Mouse (Mus musculus) adrenal gland, postnatal 4 days (tissue): ENCODE measurements around the gene Abcc9. TPM values are rescaled to one million over a fixed set of nuclear protein-coding genes. Genes with fewer than 3 reads are reported as not detected.

ENCODE experiments used
- DNase-seq, 2 experiments: peaks; one replicate each; pipeline ENCODE4 v3.0.0; 2021 to 2022; ENCODE audit warnings: low spot score in 2 of 2, mixed read lengths in 2 of 2
- total RNA-seq, 2 experiments: library from RNA; stranded (reverse); gene quantifications; 2 replicates each; pipeline ENCODE4 v1.2.3; 2021

The Abcc9 gene
- total RNA-seq, 2 experiments from 2014 or later, result 29.3 to 32.6 TPM

- no peak for DNase-seq
Measured at GRCm38 (mm10) chr6:142551482-142551881, 150.6 kb downstream of the Abcc9 start.

GRCm38 (mm10) chr6:142550871-142551270 lies 151.2 kb downstream of the Abcc9 start:
- DNase-seq, result no peak

- DNase-seq, result no peak
Measured at GRCm38 (mm10) chr6:142548377-142548776, 153.7 kb downstream of the Abcc9 start.

GRCm38 (mm10) chr6:142545132-142545531 lies 157.0 kb downstream of the Abcc9 start:
- no peak for DNase-seq

- no peak for DNase-seq
Measured at GRCm38 (mm10) chr6:142543648-142544047, 158.5 kb downstream of the Abcc9 start.

GRCm38 (mm10) chr6:142542800-142543175 lies 159.3 kb downstream of the Abcc9 start:
- no peak for DNase-seq

GRCm38 (mm10) chr6:142542082-142542799 lies 159.9 kb downstream of the Abcc9 start:
- DNase-seq, result no peak

- DNase-seq, result no peak
Measured at GRCm38 (mm10) chr6:142540561-142541160, 161.5 kb downstream of the Abcc9 start.

- no peak for DNase-seq
Measured at GRCm38 (mm10) chr6:142540131-142540530, 162.0 kb downstream of the Abcc9 start.

GRCm38 (mm10) chr6:142538503-142538902 lies 163.6 kb downstream of the Abcc9 start:
- DNase-seq, result no peak

Other genes with a start within 250 kb of the Abcc9 start
- gene Gys2, start 229.2 kb downstream of the Abcc9 start, total RNA-seq, result 10 to 100 TPM in 1 of 2 experiments, under 1 TPM in 1; 0.50 to 13.2 TPM
- gene Ldhb, start 194.4 kb downstream of the Abcc9 start, total RNA-seq, result 100 to 1,000 TPM; 148 to 257 TPM
- gene Kcnj8, start 130.7 kb downstream of the Abcc9 start, total RNA-seq, result 10 to 100 TPM; 16.5 to 16.8 TPM
- 10 to 100 TPM; 46.3 to 51.1 TPM for gene Cmas, start 54.4 kb upstream of the Abcc9 start, total RNA-seq
- gene Sult6b2, start 102.2 kb upstream of the Abcc9 start, total RNA-seq, result not detected